10 mouse cellular contexts compared by ENCODE assay signal in genomic region chr12:27059885-27060284, GRCm38 (mm10).
A peak's percentile ranks its signal among the peaks of the same experiment; 100 is the strongest.
DNase-seq lines count a peak whose midpoint lies in the region; ATAC-seq and TF ChIP-seq lines count a peak whose summit lies in the region.
"Had no signal": no experiment of that assay in that cellular context is flagged by ENCODE, and none has a peak within 500 bp of the region (broad histone marks: within the 10 kb centered on the region; RNA-seq: fewer than 3 reads in every experiment).

No protein-coding gene starts in this region.

- H3K4me3 ChIP-seq in forebrain, embryonic 16.5 days (replicated peaks; ENCODE audit: low read length) = no peak overlapping the region
- no peak overlapping the region for H3K4me3 ChIP-seq in lung, embryonic 14.5 days (ENCODE audit: low read depth, low read length)
- no peak overlapping the region for H3K4me3 ChIP-seq in stomach, postnatal 0 days (ENCODE audit: low read depth, low read length)
- H3K4me3 ChIP-seq: erythroblast, embryonic 14.5 days; limb, embryonic 15.5 days had no signal

- peak overlapping the region; percentile 38; the same call in 1 of the 2 replicates for H3K9ac ChIP-seq in forebrain, embryonic 16.5 days (replicated peaks; ENCODE audit: low read depth, low read length)
- no peak overlapping the region for H3K9ac ChIP-seq in lung, embryonic 14.5 days
- no peak overlapping the region for H3K9ac ChIP-seq in stomach, postnatal 0 days (ENCODE audit: low read length)
- H3K9ac ChIP-seq: limb, embryonic 15.5 days had no signal

- no peak overlapping the region for H3K4me2 ChIP-seq in forebrain, embryonic 16.5 days (ENCODE audit: low read length)
- no peak overlapping the region for H3K4me2 ChIP-seq in lung, embryonic 14.5 days
- H3K4me2 ChIP-seq in stomach, postnatal 0 days (replicated peaks; ENCODE audit: low read depth) = no peak overlapping the region
- H3K4me2 ChIP-seq: limb, embryonic 15.5 days had no signal

- peaks cover 46% of the 10 kb centered on the region for H3K4me1 ChIP-seq in forebrain, embryonic 16.5 days (replicated peaks; ENCODE audit: control insufficient read depth, insufficient read depth, low read length)
- H3K4me1 ChIP-seq in lung, embryonic 14.5 days (ENCODE audit: insufficient read depth) = peaks cover 15% of the 10 kb centered on the region
- 0 out of 2 replicates have a peak, but pooled peaks cover 3% of the 10 kb centered on the region for H3K4me1 ChIP-seq in stomach, postnatal 0 days (replicated peaks; ENCODE audit: control insufficient read depth, insufficient read depth)

- peak overlapping the region; percentile 94 for H3K27ac ChIP-seq in forebrain, embryonic 16.5 days (ENCODE audit: low read length)
- no peak overlapping the region for H3K27ac ChIP-seq in lung, embryonic 14.5 days (ENCODE audit: low read depth)
- no peak overlapping the region for H3K27ac ChIP-seq in stomach, postnatal 0 days (replicated peaks)
- H3K27ac ChIP-seq: limb, embryonic 15.5 days had no signal

- 8% methylated on average over 4 of the region's 4 CpGs for WGBS in forebrain, embryonic 16.5 days
- WGBS in lung, embryonic 14.5 days = 34% methylated on average over 4 of the region's 4 CpGs
- 44% methylated on average over 4 of the region's 4 CpGs for WGBS in stomach, postnatal 0 days

- DNase-seq in cerebellum, postnatal 10 days = peak; percentile 83 to 88
- DNase-seq in cerebellum, adult 9-10 months = no peak
- peak; percentile 41 for DNase-seq in right cerebral cortex, postnatal 14 days
- DNase-seq in right cerebral cortex, adult 18-20 months = no peak
- peak; percentile 67 for DNase-seq in lung, embryonic 14.5 days
- peak; percentile 59 for DNase-seq in stomach, postnatal 0 days (ENCODE audit: low spot score)
- DNase-seq in left cerebral cortex, postnatal 25 days (ENCODE audit: low spot score in 2 of 2) = no peak

- ATAC-seq in forebrain, embryonic 16.5 days = no peak
- no peak for ATAC-seq in lung, embryonic 14.5 days (ENCODE audit: insufficient read depth)
- no peak for ATAC-seq in stomach, postnatal 0 days (ENCODE audit: low FRiP score, low TSS enrichment)

- TF ChIP-seq CTCF in lung, embryonic 14.5 days (IDR thresholded peaks at IDR 0.05; ENCODE audit: low read depth) = peak; percentile 62
- TF ChIP-seq CTCF in stomach, postnatal 0 days (IDR thresholded peaks at IDR 0.05; ENCODE audit: low read depth) = peak; percentile 70

- TF ChIP-seq EP300 in stomach, postnatal 0 days (optimal IDR thresholded peaks at IDR 0.05) = no peak

- no peaks in the 10 kb centered on the region for H3K27me3 ChIP-seq in forebrain, embryonic 16.5 days (replicated peaks; ENCODE audit: control insufficient read depth, insufficient read depth, low read length)
- no peaks in the 10 kb centered on the region for H3K27me3 ChIP-seq in lung, embryonic 14.5 days (ENCODE audit: insufficient read depth, low read length)
- H3K27me3 ChIP-seq in stomach, postnatal 0 days (ENCODE audit: control insufficient read depth, insufficient read depth, low read length) = no peaks in the 10 kb centered on the region
- H3K27me3 ChIP-seq: limb, embryonic 15.5 days had no signal

- H3K9me3 ChIP-seq in forebrain, embryonic 16.5 days (ENCODE audit: control insufficient read depth, low read length) = no peaks in the 10 kb centered on the region
- H3K9me3 ChIP-seq in lung, embryonic 14.5 days (ENCODE audit: low read depth, low read length) = no peaks in the 10 kb centered on the region
- H3K9me3 ChIP-seq in stomach, postnatal 0 days (ENCODE audit: control insufficient read depth, low read length) = no peaks in the 10 kb centered on the region
- H3K9me3 ChIP-seq: limb, embryonic 15.5 days had no signal

- intact Hi-C loops in left cerebral cortex, postnatal 25 days (cut with DNase I) = loop anchor here (2.0 to 5.0 kb wide), 2 partner anchors 77 to 282 kb away; partner anchors contain the start of gene Sox11

- H3K36me3 ChIP-seq in forebrain, embryonic 16.5 days (ENCODE audit: control insufficient read depth, insufficient read depth) = no peaks in the 10 kb centered on the region
- H3K36me3 ChIP-seq in lung, embryonic 14.5 days (ENCODE audit: insufficient read depth) = no peaks in the 10 kb centered on the region
- H3K36me3 ChIP-seq in stomach, postnatal 0 days (ENCODE audit: control insufficient read depth, insufficient read depth, low read length) = no peaks in the 10 kb centered on the region
- H3K36me3 ChIP-seq: limb, embryonic 15.5 days had no signal

Comparison
In these comparisons a context has a peak if more than half of its experiments do, and no peak if none do; other contexts are left out.
1. DNase-seq: peak in cerebellum, postnatal 10 days (2 of 2), right cerebral cortex, postnatal 14 days (single experiment), lung, embryonic 14.5 days (single experiment) and stomach, postnatal 0 days (single experiment); none in cerebellum, adult 9-10 months (single experiment), right cerebral cortex, adult 18-20 months (single experiment) and left cerebral cortex, postnatal 25 days (0 of 2).